Mouse (Mus musculus) megakaryocyte, embryonic 14.5 days (primary cell): ENCODE results near the gene Sulf2.

ENCODE experiments used
- FLI1 ChIP-seq: IDR thresholded peaks from 2 replicates; pipeline ENCODE4 v1.6.1; 2012; ENCODE audit warnings: low read length, inconsistent platforms, mixed read lengths
- GATA1 ChIP-seq: IDR thresholded peaks from 3 replicates; pipeline ENCODE4 v1.6.1; 2012; ENCODE audit warnings: mixed read lengths, low read length, inconsistent platforms, borderline replicate concordance

GRCm38 (mm10) chr2:166141910-166142309 lies 13.6 kb downstream of the Sulf2 start:
- no peak for TF ChIP-seq GATA1
- TF ChIP-seq FLI1, result no peak
